Mouse (Mus musculus) NIH3T3 (cell line): ENCODE data around the gene Fubp3.

ENCODE experiments used
- DNase-seq: peaks from one replicate; pipeline ENCODE4 v3.0.0-alpha.2; 2012; ENCODE audit warnings: low read depth

Fubp3 gene

DNA sequence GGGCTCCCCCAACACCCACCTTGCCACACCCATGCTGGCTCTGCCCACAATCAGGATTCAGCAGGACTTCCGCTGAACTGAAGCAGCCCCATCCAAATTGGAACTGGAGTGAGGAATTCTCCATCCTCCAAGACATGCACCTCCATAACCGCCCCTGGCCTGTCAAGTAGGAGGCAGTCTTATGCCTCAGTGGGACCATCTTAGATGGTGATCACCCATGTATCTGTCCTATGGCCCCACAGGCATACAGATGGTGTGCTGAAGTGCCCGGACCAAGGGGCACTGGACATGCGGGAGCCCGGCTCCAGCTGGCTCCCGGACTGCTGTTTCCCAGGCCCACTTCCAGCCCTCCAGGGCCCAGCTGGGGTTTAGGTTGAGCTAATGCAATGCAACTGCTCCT is 46.8 kb downstream of the Fubp3 start:
- DNase-seq: no peak

GRCm38 (mm10) chr2:31633531-31633930 is 61.1 kb downstream of the Fubp3 start:
- peak; percentile 55 for DNase-seq

DNA sequence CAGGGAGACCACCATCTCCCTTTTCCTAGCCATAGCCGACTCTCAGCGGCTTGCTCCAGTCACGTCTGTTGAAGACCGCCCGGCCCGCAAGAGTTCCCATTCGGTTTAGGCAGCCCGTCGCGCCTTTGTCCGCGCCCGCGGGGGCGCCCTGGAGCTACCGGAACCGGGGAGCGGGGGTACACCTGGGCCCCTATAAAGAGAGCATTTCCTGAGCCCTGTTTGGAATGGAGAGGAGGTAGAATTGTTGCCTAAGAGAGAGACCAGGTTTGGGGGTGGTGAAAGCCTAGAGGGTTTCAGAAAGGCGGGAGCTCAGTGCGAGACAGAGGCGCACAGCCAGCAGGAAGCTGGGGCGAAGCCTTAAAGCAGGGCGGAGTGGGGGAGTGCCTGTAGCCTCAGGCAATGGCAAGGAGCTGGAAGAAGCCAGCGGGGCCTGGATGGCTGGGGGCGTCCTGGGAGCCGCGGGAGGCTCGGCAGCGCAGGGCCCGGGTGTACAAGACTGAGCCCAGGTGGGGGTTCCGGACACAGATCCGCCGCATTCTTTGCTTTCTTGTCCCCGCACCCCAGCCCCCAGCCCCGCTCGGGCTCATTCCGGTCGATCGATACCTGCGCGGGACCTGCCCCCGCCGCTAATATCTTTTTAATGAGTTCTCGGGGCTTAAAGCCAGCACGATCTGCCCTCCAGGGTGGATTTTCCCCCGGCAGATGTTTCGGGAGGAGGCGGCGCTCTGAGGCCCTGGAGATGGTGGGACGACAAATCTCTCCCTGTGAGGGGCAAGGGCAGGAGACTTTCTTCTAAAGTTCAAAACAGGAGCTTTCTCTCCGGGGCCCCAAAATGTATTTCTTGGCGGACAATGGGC is 63.1 kb downstream of the Fubp3 start:
- no peak for DNase-seq

GRCm38 (mm10) chr2:31636138-31636741 is 63.8 kb downstream of the Fubp3 start:
- no peak for DNase-seq

- no peak for DNase-seq
Measured at GRCm38 (mm10) chr2:31636742-31637141, 64.3 kb downstream of the Fubp3 start.

DNA sequence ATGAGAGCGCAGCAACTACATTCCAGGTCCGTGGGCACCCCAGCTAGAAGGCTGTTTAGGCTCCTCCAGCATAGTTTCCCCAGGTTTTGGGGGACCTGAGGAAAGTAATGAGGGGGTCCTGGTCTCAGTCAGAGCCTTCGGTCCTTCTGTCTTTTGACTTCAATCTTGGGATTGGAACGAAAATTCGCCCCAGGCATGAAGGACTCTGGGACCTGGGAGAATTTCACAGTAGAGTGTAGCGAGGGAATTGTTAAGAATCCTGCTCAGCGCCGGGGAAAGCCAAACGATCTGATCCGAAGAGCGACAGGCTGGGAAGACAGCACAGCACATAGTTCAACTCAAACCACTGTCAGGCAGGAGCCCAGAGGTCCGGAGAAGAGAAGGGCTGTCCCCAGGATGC is 64.9 kb downstream of the Fubp3 start:
- DNase-seq: no peak

DNA sequence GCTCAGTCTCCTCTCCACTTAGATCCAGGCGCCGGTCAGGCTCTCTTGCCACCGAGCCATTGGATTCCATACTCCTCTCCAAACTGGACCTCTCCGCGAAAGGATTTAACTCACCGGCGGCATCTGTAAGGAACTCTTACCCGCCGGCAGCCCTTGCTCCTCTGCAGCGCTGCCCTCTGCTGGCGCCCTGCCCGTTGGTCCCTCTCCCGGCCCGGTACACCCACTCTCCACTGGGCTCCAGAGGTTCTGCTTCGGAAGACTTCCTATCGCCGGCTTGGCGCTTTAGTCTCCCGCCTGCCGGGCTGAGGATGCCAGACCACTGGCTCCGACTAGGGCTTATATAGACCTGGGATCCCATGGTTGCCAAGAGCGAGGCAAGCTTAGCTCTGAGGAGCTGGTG is 65.4 kb downstream of the Fubp3 start:
- peak; percentile 25 for DNase-seq

- no peak for DNase-seq
Measured at GRCm38 (mm10) chr2:31638581-31639465, 66.4 kb downstream of the Fubp3 start.

GRCm38 (mm10) chr2:31639466-31639760 is 67.0 kb downstream of the Fubp3 start:
- DNase-seq: no peak

DNA sequence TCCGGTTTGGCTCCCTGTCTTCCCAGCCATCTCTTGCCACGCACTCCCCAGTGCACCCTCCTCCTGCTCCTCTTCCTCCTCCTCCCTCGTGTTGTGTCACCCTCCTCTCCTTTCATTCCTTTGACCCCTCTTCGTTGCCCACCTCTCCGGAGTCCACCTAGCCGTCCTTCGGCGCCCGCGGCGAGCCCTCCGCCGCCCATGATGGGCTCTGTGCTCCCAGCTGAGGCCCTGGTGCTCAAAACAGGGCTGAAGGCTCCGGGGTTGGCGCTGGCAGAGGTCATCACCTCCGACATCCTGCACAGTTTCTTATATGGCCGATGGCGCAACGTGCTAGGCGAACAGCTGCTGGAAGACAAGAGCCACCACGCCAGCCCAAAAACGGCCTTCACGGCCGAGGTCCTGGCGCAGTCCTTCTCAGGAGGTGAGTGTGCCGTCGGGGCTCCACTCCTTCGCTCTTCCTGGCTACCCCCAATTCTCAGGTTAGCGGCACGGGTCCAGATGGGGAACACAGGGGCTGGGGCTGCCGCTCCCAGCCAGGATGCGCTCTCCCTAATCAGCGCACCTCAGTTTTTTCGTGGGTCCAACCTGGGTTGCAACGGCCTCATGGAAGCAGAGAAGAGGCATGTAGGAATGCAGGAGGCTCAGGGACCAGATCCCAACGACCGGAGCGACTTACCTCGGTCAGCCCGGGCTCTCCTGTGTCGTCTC is 67.6 kb downstream of the Fubp3 start, which contains the start of gene Prdm12:
TSS of gene Prdm12 (plus strand) at position 137 of the 708 bp plus-strand sequence.
- no peak for DNase-seq

DNA sequence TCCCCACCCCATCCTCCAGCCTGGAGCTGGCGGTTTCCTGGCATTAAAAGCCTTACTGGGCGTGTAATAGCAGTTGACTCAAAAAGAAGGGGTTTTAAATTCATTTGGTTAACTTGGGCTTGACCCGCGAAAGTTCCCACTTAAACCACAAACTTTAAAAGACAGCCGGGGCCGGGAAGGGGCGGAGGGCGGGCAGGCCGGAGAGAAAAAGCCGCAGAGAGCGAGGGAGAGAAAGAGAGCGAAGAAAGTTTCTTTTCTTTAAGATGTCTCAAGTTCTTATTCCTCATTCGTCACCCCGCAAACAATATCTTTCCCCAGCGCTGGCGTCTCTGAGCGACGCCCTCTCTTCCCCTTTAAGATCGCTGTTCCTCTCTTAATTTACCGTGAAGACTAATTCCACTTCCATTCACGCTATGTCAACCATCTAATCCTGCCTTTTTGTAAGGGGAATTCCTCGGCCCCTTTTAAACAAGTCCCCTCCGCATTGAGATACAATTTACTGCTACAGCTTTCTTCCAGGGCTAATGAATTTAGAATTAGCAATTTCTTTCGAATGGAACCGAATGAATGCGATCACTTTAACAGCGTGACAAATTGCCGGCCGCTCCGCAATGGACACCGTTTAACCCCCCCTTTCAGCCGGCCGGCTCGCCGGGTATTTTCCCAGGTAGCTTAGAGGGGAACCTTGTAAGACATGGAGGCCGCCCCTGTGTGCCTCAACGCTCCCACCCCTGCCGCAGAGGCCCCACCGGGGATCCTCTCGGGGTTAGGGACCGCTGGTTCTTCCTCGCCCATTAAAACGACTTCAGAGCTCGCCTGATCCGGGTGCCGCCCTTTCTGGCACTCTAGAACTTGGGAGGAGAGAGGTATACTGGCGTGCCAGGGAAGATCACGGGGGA is 68.4 kb downstream of the Fubp3 start:
- no peak for DNase-seq

GRCm38 (mm10) chr2:31641508-31641830 is 69.0 kb downstream of the Fubp3 start:
- no peak for DNase-seq

DNA sequence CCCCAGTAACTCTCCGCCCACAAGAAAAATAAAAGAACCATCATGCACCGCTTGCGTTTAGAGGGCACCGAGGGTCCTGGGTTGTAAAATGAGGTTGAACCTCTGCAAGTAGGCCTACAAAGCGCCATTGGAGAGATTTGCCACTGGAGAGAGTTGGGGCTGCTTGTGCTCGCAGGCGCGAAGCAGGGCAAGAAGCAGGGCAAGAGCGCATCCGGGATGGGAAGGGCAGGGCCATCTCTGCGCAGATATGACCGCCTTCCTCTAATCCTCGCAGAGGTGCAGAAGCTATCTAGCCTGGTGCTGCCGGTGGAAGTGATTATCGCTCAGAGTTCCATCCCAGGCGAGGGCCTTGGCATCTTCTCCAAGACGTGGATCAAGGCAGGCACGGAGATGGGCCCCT is 69.5 kb downstream of the Fubp3 start:
- DNase-seq: no peak

DNA sequence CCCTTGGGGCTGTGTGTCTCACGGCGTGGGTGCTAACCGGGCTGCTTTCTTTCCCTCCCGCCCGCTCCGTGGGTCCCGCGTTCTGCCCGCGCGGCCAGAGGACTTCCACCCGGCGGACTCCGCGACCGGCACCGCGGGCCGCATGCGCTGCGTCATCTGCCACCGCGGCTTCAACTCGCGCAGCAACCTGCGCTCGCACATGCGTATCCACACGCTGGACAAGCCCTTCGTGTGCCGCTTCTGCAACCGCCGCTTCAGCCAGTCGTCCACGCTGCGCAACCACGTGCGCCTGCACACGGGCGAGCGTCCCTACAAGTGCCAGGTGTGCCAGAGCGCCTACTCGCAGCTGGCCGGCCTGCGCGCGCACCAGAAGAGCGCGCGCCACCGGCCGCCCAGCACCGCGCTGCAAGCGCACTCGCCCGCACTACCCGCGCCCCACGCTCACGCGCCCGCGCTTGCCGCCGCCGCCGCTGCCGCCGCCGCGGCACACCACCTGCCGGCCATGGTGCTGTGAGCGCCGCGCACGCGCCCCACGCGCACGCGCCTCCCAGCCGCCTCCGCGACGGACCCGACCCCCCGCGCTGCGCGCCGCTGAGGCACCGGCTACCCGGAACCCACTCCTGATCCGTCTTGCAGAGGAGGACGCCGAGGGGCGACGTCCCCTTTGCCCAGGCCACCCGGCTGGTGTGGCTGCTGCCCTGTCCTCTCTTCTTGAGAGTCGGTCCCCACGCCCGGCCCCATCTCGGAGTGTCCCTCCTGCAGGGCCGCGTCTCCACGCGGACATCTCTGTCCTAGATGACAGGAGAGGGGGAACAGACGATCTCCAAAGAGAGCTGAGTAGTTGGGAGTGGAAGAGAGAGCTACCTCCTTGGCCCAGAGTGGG is 81.8 kb downstream of the Fubp3 start:
- DNase-seq: no peak

DNA sequence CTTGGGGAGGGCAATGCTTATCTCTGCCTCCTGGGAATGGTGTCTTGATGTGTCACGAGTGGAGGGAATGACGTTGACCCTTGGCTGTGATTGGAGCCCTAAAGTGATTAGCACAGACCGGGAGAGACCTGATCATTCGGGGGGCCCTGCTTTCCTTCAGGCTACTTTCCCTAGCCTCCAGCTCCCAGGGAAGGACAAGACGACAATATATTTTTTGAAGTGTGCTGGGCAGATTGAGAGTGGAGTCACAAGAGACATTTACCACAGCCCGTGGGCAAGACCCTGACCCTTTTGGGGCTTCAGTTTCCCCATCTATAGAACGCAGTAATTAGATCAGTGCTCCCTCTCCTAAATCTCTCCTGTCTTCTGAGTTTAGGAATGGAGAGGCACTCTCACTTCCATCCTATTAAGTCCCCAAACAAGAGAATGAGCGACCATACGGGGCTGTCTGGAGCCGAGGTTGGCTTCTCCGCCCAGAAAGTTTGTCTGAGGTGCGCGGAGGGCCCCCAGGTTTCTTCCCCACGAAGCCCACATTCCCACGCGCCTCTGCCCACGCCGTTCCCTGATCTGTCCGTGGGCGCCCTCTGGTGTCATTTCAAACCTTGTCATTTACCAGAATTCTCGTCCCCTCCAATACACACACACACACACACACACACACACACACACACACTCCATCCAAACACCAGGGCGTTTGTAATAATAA is 82.6 kb downstream of the Fubp3 start:
- DNase-seq: peak; percentile 65

GRCm38 (mm10) chr2:31656374-31656773 is 83.9 kb downstream of the Fubp3 start:
- no peak for DNase-seq

- DNase-seq: no peak
Measured at GRCm38 (mm10) chr2:31662939-31663803, 90.7 kb downstream of the Fubp3 start.

DNA sequence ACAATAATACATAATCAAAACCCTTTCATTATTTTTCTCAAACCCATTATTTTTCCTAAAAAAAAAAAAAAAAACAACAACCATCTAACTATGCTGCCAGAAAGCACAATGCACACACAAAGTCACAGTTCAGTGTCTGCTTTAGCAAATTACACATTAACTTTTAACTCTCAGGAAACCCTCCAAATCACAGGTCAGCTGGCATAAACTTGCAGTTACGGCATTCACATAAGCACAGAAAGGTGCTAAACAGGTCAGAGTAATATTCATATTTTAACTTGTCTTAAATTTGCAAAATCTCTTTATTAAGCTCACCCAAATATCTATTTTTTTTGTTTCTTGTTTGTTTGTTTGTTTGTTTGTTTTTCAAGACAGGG is 91.3 kb downstream of the Fubp3 start:
- DNase-seq: no peak
